Mouse (Mus musculus): ENCODE results near the gene Zbtb8os. TPM values are rescaled to one million over a fixed set of nuclear protein-coding genes. Genes with fewer than 3 reads are reported as not detected.

Zbtb8os gene
- total RNA-seq (2023; ENCODE audit: inconsistent age): 37.3 to 44.0 TPM (median 41.2 TPM) in 4 replicates

GRCm38 (mm10) chr4:129335216-129336074 is at the start of gene Zbtb8os, which contains the start of gene Rbbp4:
Gene Zbtb8os (plus strand): TSS chr4:129335695.
Gene Rbbp4 (minus strand): TSS chr4:129335370.

GRCm38 (mm10) chr4:129287472-129287981 is 48.0 kb upstream of the Zbtb8os start, which contains the start of gene Sync:
Gene Sync (plus strand): TSS chr4:129287617.

GRCm38 (mm10) chr4:129377601-129378390 is 42.3 kb downstream of the Zbtb8os start, which contains the start of gene Zbtb8a:
Gene Zbtb8a (minus strand): TSS chr4:129378116.

Other genes with a start within 250 kb of the Zbtb8os start
- gene Tmem54, start 230.1 kb upstream of the Zbtb8os start, total RNA-seq (2023; ENCODE audit: inconsistent age): not detected in 4 replicates
- gene Hpca, start 213.7 kb upstream of the Zbtb8os start, total RNA-seq (2023; ENCODE audit: inconsistent age): not detected in 4 replicates
- not detected in 4 replicates for gene Fndc5, start 198.7 kb upstream of the Zbtb8os start, total RNA-seq (2023; ENCODE audit: inconsistent age)
- gene S100pbp, start 146.0 kb upstream of the Zbtb8os start, total RNA-seq (2023; ENCODE audit: inconsistent age): 39.2 to 47.0 TPM (median 44.0 TPM) in 4 replicates
- gene Yars, start 145.9 kb upstream of the Zbtb8os start, total RNA-seq (2023; ENCODE audit: inconsistent age): 43.8 to 56.6 TPM (median 48.5 TPM) in 4 replicates
- gene C77080, start 74.3 kb upstream of the Zbtb8os start, total RNA-seq (2023; ENCODE audit: inconsistent age): 0.12 to 0.58 TPM (median 0.33 TPM) in 4 replicates
- not detected in 4 replicates for gene Sync, start 48.1 kb upstream of the Zbtb8os start, total RNA-seq (2023; ENCODE audit: inconsistent age)
- 166 to 175 TPM (median 171 TPM) in 4 replicates for gene Rbbp4, start 325 bp upstream of the Zbtb8os start, total RNA-seq (2023; ENCODE audit: inconsistent age)
- 2.7 to 3.6 TPM (median 3.1 TPM) in 4 replicates for gene Zbtb8a, start 42.4 kb downstream of the Zbtb8os start, total RNA-seq (2023; ENCODE audit: inconsistent age)
- gene Zbtb8b, start 105.2 kb downstream of the Zbtb8os start, total RNA-seq (2023; ENCODE audit: inconsistent age): not detected in 4 replicates
- 128 to 135 TPM (median 129 TPM) in 4 replicates for gene Bsdc1, start 125.9 kb downstream of the Zbtb8os start, total RNA-seq (2023; ENCODE audit: inconsistent age)
- 0.42 to 0.81 TPM in 2 of 4 replicates, not detected in the others for gene Tssk3, start 155.3 kb downstream of the Zbtb8os start, total RNA-seq (2023; ENCODE audit: inconsistent age)
- 0.96 to 2.4 TPM (median 0.99 TPM) in 3 of 4 replicates, not detected in the other for gene Fam229a, start 155.5 kb downstream of the Zbtb8os start, total RNA-seq (2023; ENCODE audit: inconsistent age)
- gene Marcksl1, start 177.9 kb downstream of the Zbtb8os start, total RNA-seq (2023; ENCODE audit: inconsistent age): 75.1 to 90.8 TPM (median 82.9 TPM) in 4 replicates
- 156 to 175 TPM (median 161 TPM) in 4 replicates for gene Hdac1, start 207.0 kb downstream of the Zbtb8os start, total RNA-seq (2023; ENCODE audit: inconsistent age)
- gene Lck, start 237.9 kb downstream of the Zbtb8os start, total RNA-seq (2023; ENCODE audit: inconsistent age): 25.0 to 36.7 TPM (median 29.8 TPM) in 4 replicates
- gene Fam167b, start 242.9 kb downstream of the Zbtb8os start, total RNA-seq (2023; ENCODE audit: inconsistent age): not detected in 4 replicates